Mouse (Mus musculus): ENCODE data around the gene Slc8a2.

DNA sequence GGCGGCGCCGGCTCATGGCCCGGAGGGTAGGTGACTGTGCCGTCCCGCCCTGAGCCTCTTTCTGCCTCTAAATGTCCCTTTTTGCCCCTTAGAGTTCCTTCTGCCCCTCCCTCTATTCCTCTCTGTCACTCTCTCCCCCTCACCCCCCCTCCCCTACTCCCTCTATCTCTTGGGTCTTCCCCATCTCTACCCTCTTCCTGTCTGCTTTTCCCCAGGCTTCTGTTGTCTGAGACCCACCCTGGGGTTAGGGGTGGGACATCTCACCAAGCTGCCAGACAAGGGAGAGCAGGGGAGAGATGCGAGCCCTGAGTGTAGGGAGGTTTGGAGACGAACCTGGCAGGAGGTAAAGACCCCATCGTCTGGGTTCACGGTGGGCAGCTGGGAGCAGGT, 45.9 kb downstream of the Slc8a2 start:
- no peak for TF ChIP-seq CTCF (IDR thresholded peaks at IDR 0.05; ENCODE audit: borderline replicate concordance, control insufficient read depth, extremely low read depth, insufficient read depth, low read length, poor library complexity)
- TF ChIP-seq POLR2A (IDR thresholded peaks at IDR 0.05; ENCODE audit: control insufficient read depth, extremely low read depth, insufficient read depth, low read length, poor library complexity): no peak

All from thymus, adult 2 months (tissue).